Mouse (Mus musculus): ENCODE data around the gene Prkab2. TPM values are rescaled to one million over a fixed set of nuclear protein-coding genes. Genes with fewer than 3 reads are reported as not detected.

Gene Prkab2
- polyA plus RNA-seq, 1 experiment: 8.8 TPM

GRCm38 (mm10) chr3:97701198-97701597, 43.2 kb downstream of the Prkab2 start:
- Histone ChIP-seq H3K79me2 (ENCODE audit: control insufficient read depth, insufficient read depth) (no peaks in the 10 kb centered on the region), H3K4me2 (ENCODE audit: low read depth) (no peak overlapping the region), H3K4me3 (no peak overlapping the region), H3ac (ENCODE audit: control insufficient read depth, insufficient read length) (no peak overlapping the region), H3K36me3 (ENCODE audit: control insufficient read depth, insufficient read depth) (peaks cover 6% of the 10 kb centered on the region), H3K27me3 (ENCODE audit: control insufficient read depth, insufficient read depth, insufficient read length) (no peaks in the 10 kb centered on the region)
- no peak for TF ChIP-seq E2F4 (IDR thresholded peaks at IDR 0.05; ENCODE audit: insufficient read depth)

- H3ac ChIP-seq (ENCODE audit: control insufficient read depth, insufficient read length): no peak overlapping the region
- H3K36me3 ChIP-seq (ENCODE audit: control insufficient read depth, insufficient read depth): peaks cover 12% of the 10 kb centered on the region
- no peak for TF ChIP-seq USF1 (IDR thresholded peaks at IDR 0.05; ENCODE audit: low read depth)
- no peak for TF ChIP-seq CEBPB (IDR thresholded peaks at IDR 0.05; ENCODE audit: insufficient read depth, poor library complexity, severe bottlenecking)
These were observed 44.6 kb downstream of the Prkab2 start for GRCm38 (mm10) chr3:97702448-97703080.

GRCm38 (mm10) chr3:97705508-97705907, 47.5 kb downstream of the Prkab2 start:
- Histone ChIP-seq H3K4me2 (ENCODE audit: low read depth) (no peak overlapping the region), H3K36me3 (ENCODE audit: control insufficient read depth, insufficient read depth) (peaks cover 10% of the 10 kb centered on the region), H3K79me2 (ENCODE audit: control insufficient read depth, insufficient read depth) (no peaks in the 10 kb centered on the region), H3ac (ENCODE audit: control insufficient read depth, insufficient read length) (no peak overlapping the region), H3K27me3 (ENCODE audit: control insufficient read depth, insufficient read depth, insufficient read length) (no peaks in the 10 kb centered on the region), H3K4me3 (no peak overlapping the region)
- TF ChIP-seq POLR2A (IDR thresholded peaks at IDR 0.05; ENCODE audit: insufficient read length, low read depth) (no peak), MYOG (IDR thresholded peaks at IDR 0.05; ENCODE audit: control insufficient read depth in 1 of 3, insufficient read depth in 1 of 3, insufficient read length in 2 of 3, low read depth in 2 of 3) (no peak), SRF (IDR thresholded peaks at IDR 0.05; ENCODE audit: control insufficient read depth, insufficient read length, low read depth) (no peak), MAX (IDR thresholded peaks at IDR 0.05; ENCODE audit: low read depth) (no peak)

More at GRCm38 (mm10) chr3:97702448-97703080, 44.6 kb downstream of the Prkab2 start:
- no peaks in the 10 kb centered on the region for H3K79me2 ChIP-seq (ENCODE audit: control insufficient read depth, insufficient read depth)
- no peak overlapping the region for H3K4me2 ChIP-seq (ENCODE audit: low read depth)
- H3K4me3 ChIP-seq: no peak overlapping the region
- H3K27me3 ChIP-seq (ENCODE audit: control insufficient read depth, insufficient read depth, insufficient read length): no peaks in the 10 kb centered on the region

- no peak overlapping the region for H3K4me2 ChIP-seq (ENCODE audit: low read depth)
These were observed 48.6 kb downstream of the Prkab2 start for GRCm38 (mm10) chr3:97706561-97706960.

DNA sequence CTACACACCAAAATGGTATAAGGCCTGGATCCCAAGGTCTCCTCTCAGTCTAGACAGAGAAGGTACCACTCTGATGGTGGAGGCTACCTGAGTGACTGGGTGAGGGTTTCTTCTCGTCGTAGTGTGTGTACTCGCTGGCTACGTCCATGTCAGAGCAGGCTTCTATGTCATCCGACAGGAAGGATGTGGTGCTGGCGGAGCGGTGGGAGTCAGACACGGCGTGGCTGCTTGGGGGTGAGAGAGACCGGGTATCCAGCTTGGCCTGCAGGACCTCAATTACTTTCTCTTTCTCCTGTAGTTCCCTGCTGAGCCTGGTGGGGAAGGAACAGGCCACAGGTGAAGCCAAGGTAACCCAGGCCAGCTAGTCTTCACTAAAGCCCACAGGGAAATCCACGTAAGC, 52.1 kb downstream of the Prkab2 start:
- H3K4me2 ChIP-seq (ENCODE audit: low read depth): no peak overlapping the region
- H3ac ChIP-seq (ENCODE audit: control insufficient read depth, insufficient read length): no peak overlapping the region
- H3K79me2 ChIP-seq (ENCODE audit: control insufficient read depth, insufficient read depth): no peaks in the 10 kb centered on the region
- no peak overlapping the region for H3K4me3 ChIP-seq
- no peaks in the 10 kb centered on the region for H3K27me3 ChIP-seq (ENCODE audit: control insufficient read depth, insufficient read depth, insufficient read length)
- TF ChIP-seq REST (IDR thresholded peaks at IDR 0.05; ENCODE audit: insufficient read depth, insufficient read length) (no peak), CEBPB (IDR thresholded peaks at IDR 0.05; ENCODE audit: insufficient read depth, poor library complexity, severe bottlenecking) (no peak), MYOD1 (IDR thresholded peaks at IDR 0.05; ENCODE audit: control insufficient read depth in 1 of 3, insufficient read length in 2 of 3, low read depth in 2 of 3) (no peak)
- peaks cover 14% of the 10 kb centered on the region for H3K36me3 ChIP-seq (ENCODE audit: control insufficient read depth, insufficient read depth)

More at GRCm38 (mm10) chr3:97706561-97706960, 48.6 kb downstream of the Prkab2 start:
- H3ac ChIP-seq (ENCODE audit: control insufficient read depth, insufficient read length): no peak overlapping the region
- TF ChIP-seq REST (IDR thresholded peaks at IDR 0.05; ENCODE audit: insufficient read depth, insufficient read length) (no peak), TCF3 (IDR thresholded peaks at IDR 0.05; ENCODE audit: insufficient read length, low read depth) (no peak), POLR2A (IDR thresholded peaks at IDR 0.05; ENCODE audit: insufficient read length, low read depth) (no peak), SRF (IDR thresholded peaks at IDR 0.05; ENCODE audit: control insufficient read depth, insufficient read length, low read depth) (no peak), POLR2AphosphoS2 (IDR thresholded peaks at IDR 0.05; ENCODE audit: insufficient read length, low read depth) (no peak), TCF12 (IDR thresholded peaks at IDR 0.05; ENCODE audit: insufficient read depth, poor library complexity, severe bottlenecking) (no peak), MYOD1 (IDR thresholded peaks at IDR 0.05; ENCODE audit: control insufficient read depth in 1 of 3, insufficient read length in 2 of 3, low read depth in 2 of 3) (no peak), E2F4 (IDR thresholded peaks at IDR 0.05; ENCODE audit: insufficient read depth) (no peak), MYOG (IDR thresholded peaks at IDR 0.05; ENCODE audit: control insufficient read depth in 1 of 3, insufficient read depth in 1 of 3, insufficient read length in 2 of 3, low read depth in 2 of 3) (no peak), CEBPB (IDR thresholded peaks at IDR 0.05; ENCODE audit: insufficient read depth, poor library complexity, severe bottlenecking) (no peak), MAX (IDR thresholded peaks at IDR 0.05; ENCODE audit: low read depth) (no peak), USF1 (IDR thresholded peaks at IDR 0.05; ENCODE audit: low read depth) (no peak)
- no peaks in the 10 kb centered on the region for H3K27me3 ChIP-seq (ENCODE audit: control insufficient read depth, insufficient read depth, insufficient read length)
- H3K36me3 ChIP-seq (ENCODE audit: control insufficient read depth, insufficient read depth): peaks cover 13% of the 10 kb centered on the region
- no peak overlapping the region for H3K4me3 ChIP-seq
- no peaks in the 10 kb centered on the region for H3K79me2 ChIP-seq (ENCODE audit: control insufficient read depth, insufficient read depth)

DNA sequence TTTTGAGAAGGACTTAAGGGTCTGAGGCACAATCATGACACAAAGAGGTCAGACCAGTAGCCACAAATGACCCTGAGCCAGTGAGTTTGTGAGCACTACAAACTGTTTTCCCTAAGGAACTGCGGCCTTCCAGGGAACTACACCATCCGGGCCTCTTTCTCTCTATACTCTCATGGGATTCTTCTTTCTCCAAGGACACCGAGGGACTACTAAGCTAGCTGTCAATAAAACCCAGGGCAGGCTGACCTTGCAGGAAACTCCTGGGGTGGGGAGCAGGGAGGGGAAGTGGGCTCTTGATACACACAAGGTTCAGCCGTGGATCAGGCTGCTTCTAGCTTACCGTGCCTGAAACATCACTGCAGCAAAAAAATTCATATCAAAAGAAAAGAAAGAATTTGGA, 52.9 kb downstream of the Prkab2 start:
- TF ChIP-seq TCF12 (IDR thresholded peaks at IDR 0.05; ENCODE audit: insufficient read depth, poor library complexity, severe bottlenecking) (no peak), CEBPB (IDR thresholded peaks at IDR 0.05; ENCODE audit: insufficient read depth, poor library complexity, severe bottlenecking) (no peak), MYOD1 (IDR thresholded peaks at IDR 0.05; ENCODE audit: control insufficient read depth in 1 of 3, insufficient read length in 2 of 3, low read depth in 2 of 3) (no peak), MYOG (IDR thresholded peaks at IDR 0.05; ENCODE audit: control insufficient read depth in 1 of 3, insufficient read depth in 1 of 3, insufficient read length in 2 of 3, low read depth in 2 of 3) (no peak), TCF3 (IDR thresholded peaks at IDR 0.05; ENCODE audit: insufficient read length, low read depth) (no peak), MAX (IDR thresholded peaks at IDR 0.05; ENCODE audit: low read depth) (no peak), E2F4 (IDR thresholded peaks at IDR 0.05; ENCODE audit: insufficient read depth) (no peak), REST (IDR thresholded peaks at IDR 0.05; ENCODE audit: insufficient read depth, insufficient read length) (no peak), POLR2A (IDR thresholded peaks at IDR 0.05; ENCODE audit: insufficient read length, low read depth) (no peak), SRF (IDR thresholded peaks at IDR 0.05; ENCODE audit: control insufficient read depth, insufficient read length, low read depth) (no peak), POLR2AphosphoS2 (IDR thresholded peaks at IDR 0.05; ENCODE audit: insufficient read length, low read depth) (no peak)
- Histone ChIP-seq H3K4me3 (no peak overlapping the region), H3K36me3 (ENCODE audit: control insufficient read depth, insufficient read depth) (peaks cover 17% of the 10 kb centered on the region), H3K79me2 (ENCODE audit: control insufficient read depth, insufficient read depth) (no peaks in the 10 kb centered on the region), H3K4me2 (ENCODE audit: low read depth) (no peak overlapping the region), H3ac (ENCODE audit: control insufficient read depth, insufficient read length) (no peak overlapping the region), H3K27me3 (ENCODE audit: control insufficient read depth, insufficient read depth, insufficient read length) (no peaks in the 10 kb centered on the region)

Measured in myocyte (in vitro differentiated cells).